Mouse (Mus musculus) left cerebral cortex, postnatal 36 days (tissue): ENCODE measurements around the gene Rbm44. TPM values are rescaled to one million over a fixed set of nuclear protein-coding genes. Genes with fewer than 3 reads are reported as not detected.
A peak's percentile ranks its signal among the peaks of the same experiment; 100 is the strongest.

Source experiments
- DNase-seq, 2 experiments: peaks; one replicate each; pipeline ENCODE4 v3.0.0; 2021 to 2022; ENCODE audit warnings: low spot score in 2 of 2, mixed read lengths in 1 of 2
- intact Hi-C: fragments of 180-260 bp; cut with DNase I; formaldehyde crosslinking; loops from one replicate; pipeline ENCODE4 v1.15.1; 2025
- total RNA-seq, 2 experiments: library from RNA; stranded (reverse); gene quantifications; 2 replicates each; pipeline ENCODE4 v1.2.3; 2021

Gene Rbm44
- total RNA-seq, 2 experiments from 2014 or later, result not detected

DNA sequence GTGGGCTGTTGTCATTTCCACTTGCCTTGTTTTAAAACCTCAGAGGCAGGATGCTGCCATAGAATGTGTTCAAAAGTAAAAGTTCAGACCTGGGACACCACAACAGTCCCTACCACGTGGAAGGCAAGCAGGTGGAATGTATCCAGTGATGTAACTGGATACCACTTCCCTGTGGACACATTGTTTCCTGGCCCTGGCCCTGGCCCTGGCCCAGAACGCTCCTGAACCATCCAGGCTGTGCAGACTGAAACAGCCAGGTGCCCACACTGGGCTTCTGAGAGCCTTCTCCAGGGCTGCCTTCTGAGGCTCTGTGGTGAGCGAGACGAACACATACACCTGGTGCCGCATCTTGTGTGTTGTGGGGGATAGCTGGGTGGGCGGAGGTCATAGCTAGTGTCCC, 60.8 kb downstream of the Rbm44 start:
- intact Hi-C loops, result no loop called here

DNA sequence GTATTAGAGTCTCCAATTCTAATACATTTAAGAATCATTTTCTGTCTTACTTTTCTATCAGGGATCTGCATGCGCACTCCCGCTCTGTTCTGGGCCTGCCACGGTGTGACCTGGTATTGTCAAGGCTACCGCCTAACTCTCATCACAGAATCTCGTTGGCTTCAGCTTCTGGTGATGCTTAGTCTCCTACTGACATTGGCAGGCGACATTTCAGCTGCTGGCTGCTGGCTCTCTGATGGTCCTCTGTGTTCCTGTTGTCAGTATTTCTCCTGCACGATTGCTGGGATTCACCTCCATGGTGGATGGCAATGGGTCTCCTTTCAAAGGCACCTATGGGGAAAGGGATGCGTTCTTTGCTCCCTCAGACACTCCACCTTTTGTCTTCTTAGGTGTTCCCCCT, 61.4 kb downstream of the Rbm44 start:
- DNase-seq, result no peak
- intact Hi-C loops, result no loop called here

More for the DNA sequence above, 60.8 kb downstream of the Rbm44 start:
- DNase-seq, result no peak

DNA sequence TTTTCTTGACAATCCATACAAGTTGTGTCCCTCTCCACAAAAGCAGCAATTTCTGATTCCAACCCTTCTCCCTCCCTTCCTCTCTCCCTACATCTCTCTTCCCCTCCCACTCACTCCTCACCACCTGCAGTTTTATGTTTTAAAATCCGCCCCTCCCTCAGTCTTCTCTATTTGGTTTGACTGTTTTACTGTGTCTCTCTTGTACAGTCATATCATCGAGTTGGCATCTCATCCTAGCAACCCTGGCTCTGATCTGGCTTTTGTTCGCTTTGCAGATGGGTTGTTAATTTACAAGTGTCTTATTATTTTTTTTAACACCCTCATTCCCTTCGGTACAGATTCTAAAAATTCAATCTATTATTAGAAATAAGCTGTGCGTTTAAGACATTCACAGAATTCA, 62.0 kb downstream of the Rbm44 start:
- intact Hi-C loops, result no loop called here
- DNase-seq, result no peak

DNA sequence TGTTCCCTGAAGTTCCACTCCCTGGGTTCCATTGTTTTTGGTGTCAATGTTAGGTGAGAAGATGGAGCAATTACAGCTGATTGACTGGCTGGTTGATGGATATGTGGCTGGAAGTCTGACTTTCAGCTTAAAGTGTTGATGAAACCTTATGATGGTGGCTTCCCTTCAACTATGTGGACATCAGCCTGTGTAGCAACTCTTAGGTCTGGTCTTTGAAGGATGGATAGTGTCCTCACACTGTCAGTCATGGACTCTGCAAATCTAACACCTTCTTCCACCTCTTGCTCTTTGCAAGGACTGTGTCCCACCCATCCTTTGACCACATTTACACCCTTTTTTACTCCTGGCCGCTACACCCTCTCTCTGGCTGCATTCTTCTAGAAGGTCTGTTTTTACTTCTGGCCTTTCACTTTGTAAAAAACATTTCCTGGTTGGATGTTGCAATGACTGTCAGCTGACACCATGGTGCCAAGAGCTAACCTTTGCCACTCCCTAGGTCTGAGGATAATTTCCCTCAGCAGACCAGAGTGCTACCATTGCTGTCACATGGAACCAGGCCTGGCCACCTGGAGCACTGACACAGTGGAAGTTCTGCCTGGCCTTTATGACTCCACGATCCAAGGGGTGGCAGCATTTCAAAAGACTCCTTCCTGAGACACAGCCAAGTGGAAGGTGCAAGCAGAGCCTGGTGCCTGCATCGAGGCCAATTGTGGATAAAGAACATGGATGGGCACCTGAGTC, 62.6 kb downstream of the Rbm44 start:
- intact Hi-C loops, result no loop called here

DNA sequence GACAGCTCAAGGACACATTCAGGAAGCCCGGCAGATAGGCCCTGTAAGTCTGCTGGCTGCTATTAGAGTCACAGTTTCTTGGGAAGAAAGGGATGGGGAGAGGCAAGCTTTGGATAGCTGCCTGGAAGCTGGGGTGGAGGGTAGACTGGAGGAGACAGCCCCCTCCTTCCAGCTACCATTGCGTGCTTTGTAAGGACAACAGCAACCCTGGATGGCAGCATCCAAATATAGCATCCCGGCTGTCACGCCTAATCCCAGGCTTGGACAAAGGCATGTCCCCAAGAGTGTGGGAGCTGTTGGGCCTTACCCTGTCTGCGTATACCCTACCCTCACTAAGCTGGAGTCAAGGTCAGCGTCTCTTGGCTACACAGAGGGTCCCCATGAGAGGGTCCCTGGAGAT, 64.5 kb downstream of the Rbm44 start:
- DNase-seq, result peak; percentile 70 to 72
- intact Hi-C loops, result no loop called here

More for the DNA sequence above, 62.6 kb downstream of the Rbm44 start:
- DNase-seq, result no peak

DNA sequence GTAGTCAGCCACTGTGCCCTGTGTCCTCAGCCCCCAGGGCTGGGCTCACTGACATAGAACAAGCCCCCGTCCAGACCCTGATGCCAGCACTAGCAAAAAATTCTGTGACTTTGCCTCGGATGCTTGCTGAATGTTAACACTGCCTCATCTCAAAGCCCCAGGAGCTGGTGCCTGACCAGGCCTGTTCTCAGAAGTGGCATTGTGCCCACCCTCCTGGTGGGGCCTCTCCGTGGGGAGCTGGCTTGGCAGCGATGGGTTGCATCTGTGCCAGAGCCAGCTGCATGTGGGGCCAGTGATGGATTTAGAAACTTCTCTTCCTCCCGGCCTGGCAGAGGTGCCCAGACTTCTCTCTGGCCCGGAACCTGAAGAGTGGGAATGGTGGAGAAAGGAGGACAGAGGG, 64.9 kb downstream of the Rbm44 start:
- intact Hi-C loops, result loop anchor here (10.0 kb wide), 1 partner anchor 235 kb away; no protein-coding TSS in a partner anchor
- DNase-seq, result peak; percentile 87 to 89

DNA sequence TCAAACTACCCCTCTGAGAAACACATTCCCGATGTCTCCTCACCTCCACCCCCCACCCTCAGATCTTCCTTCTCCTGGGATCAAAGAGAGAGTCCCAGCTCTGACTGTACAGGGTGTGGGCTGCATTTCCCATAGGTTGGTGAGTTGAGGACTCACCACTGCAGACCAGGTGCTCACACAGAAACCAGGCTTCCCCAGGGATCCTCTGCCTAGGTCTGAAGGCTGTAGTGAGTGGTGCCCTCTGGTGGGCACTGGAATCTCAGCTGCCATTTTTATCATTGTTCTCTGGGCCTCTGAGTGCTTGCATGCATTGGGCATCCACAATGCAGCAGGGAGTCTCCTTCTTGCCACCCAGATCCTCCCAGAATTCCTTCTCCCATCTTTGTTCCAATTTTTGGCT, 66.2 kb downstream of the Rbm44 start:
- peak in 1 of 2 experiments; percentile 73 for DNase-seq
- intact Hi-C loops, result loop anchor here (1.0 to 10.0 kb wide), 2 partner anchors 31 to 236 kb away; no protein-coding TSS in a partner anchor

DNA sequence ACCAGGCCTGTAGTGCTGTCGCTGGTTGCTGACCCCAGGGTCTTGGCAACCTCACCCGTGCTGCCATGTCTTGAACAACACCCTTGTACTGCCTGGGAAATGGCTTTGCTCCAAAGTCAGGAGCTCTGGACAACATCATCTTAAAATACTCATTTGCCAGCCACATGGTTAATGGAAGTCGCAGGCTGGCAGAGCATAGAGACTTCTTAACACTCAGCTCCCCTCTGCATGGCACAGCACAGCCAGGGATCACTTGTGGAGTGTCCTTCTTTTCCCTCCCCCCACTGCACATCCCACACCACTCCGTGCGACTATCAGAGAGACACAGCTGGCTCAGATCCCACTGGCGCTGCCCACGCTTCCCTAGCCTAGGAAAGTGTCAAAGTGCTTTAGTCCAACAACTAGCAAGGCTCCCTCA, 66.7 kb downstream of the Rbm44 start:
- intact Hi-C loops, result loop anchor here (1.0 to 10.0 kb wide), 2 partner anchors 31 to 237 kb away; no protein-coding TSS in a partner anchor
- peak in 1 of 2 experiments; percentile 2 for DNase-seq

DNA sequence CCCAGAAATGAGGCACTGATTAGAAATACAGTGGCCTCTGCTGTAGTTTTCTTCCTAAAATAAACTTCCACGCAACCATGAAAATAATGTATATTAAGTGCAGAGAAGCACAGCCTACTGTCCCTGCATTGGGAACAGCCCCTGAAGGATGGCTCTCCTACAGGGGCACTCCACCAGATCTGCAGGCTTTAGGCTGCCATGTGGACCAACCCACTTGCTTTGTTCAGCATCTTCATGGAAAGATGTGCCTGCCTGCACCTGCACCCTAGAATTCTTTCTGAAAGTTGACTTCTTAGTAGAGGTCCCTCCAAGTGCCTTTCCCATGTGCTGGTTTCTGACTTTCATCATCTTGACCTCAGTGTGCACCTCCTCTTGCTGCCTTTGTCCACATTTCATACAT, 70.4 kb downstream of the Rbm44 start:
- intact Hi-C loops, result loop anchor here (10.0 kb wide), 1 partner anchor 240 kb away; no protein-coding TSS in a partner anchor
- no peak for DNase-seq

DNA sequence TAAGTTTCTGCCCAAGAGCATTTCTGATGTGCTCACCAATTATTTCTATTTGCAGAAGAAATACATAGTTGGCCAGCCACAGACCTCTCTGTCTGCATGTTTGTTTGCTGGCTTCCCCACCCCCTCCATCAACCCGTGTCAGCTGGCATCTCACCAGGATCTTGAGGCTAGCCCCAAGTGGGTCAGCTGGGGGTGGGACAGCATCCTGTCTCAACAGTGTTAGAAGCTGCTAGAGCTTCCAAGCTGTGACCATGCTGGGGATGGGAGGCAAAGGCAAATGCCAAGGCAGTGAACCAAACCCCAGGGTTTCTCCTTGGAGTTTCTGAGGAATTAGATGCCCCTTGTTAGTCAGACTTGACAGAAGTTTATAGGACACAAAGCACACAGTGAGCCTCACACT, 71.1 kb downstream of the Rbm44 start:
- intact Hi-C loops, result loop anchor here (10.0 kb wide), 1 partner anchor 241 kb away; no protein-coding TSS in a partner anchor
- no peak for DNase-seq

DNA sequence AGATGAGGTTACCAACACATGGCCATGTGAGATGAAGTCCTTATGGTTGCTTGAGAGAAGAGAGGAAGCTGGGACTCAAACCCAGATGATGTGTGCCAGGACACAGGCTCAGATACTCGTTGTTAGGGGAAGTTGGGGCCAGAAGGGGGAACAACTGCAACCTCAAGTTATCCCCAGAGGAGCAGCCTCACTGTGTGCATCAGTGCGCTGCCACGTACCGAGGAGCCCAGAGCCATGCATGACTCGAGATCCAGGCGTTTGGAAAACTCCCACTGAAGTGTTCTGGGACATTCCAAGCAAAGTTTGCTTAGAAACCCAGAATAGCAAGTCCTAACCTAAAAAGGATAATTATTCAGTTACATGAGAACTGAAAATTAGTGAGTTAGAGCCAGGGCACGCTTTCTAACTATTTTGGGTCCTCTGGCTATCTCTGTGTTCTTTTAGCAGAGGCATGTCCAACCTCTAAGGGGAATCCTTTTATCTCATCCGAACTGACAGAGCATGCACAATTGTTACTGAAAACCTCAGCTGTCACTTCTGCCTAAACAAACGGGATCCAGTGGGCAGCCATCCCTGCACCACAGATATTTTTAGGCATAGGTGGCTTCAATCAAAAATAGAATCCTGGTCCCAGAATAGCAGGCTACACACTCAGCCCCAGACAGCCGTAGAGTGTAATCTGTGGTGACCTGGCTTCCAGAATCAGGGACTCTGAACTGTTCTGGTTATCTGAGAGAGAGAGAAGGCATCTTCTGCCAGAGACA, 71.8 kb downstream of the Rbm44 start:
- intact Hi-C loops, result loop anchor here (10.0 kb wide), 1 partner anchor 242 kb away; no protein-coding TSS in a partner anchor
- DNase-seq, result no peak

DNA sequence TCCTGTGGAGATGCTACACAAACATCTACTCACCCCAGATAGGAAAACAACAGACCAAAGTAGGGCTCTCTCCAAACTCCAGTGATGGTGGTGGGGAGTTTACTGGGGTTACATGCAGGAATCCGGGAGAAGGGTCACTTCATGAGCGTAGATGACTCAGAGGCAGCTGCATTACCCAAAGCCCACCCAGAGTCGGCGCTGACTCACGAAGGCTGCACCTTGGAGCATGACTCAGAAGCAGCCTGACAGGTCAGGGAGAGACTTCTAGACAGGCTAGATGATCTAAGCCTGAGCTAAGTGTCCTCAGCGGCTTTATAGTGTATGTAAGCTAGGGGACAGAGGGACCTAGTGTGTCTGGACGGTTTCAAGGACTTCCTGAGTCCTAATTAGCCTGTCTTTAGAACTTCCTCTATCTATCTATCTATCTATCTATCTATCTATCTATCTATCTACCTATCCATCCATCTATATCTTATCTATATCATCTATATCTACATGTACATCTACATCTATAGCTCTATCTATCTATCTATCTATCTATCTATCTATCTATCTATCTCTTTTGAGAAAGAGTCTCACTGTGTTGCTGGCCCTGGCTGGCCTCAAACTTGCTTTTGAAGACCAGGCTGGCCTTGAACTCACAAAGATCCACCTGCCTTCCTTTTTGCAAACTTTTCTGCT, 74.9 kb downstream of the Rbm44 start:
- DNase-seq, result no peak
- intact Hi-C loops, result loop anchor here (10.0 kb wide), 1 partner anchor 245 kb away; no protein-coding TSS in a partner anchor

DNA sequence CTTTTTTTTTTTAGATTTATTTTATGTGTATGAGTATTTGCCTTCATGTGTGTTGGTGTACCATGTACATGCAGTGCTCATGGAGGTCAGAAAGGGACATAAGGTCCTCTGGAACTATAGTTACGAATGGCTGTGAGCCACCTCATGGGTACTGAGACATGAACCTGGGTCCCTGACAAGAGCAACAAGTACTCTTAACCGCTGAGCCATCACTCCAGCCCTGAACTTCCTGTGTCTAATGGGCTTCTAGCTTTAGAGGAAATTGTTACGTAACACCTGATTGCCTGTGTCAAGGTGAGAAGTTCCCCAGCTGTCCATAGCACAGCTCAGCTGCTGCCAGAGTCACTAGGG, 75.4 kb downstream of the Rbm44 start:
- intact Hi-C loops, result no loop called here
- no peak for DNase-seq

Other genes with a start within 250 kb of the Rbm44 start
- gene Mlph, start 230.0 kb upstream of the Rbm44 start, total RNA-seq, result 1 to 10 TPM in 1 of 2 experiments, under 1 TPM in 1; 0.69 to 1.1 TPM
- gene Prlh, start 192.0 kb upstream of the Rbm44 start, total RNA-seq, result not detected
- gene Rab17, start 175.4 kb upstream of the Rbm44 start, total RNA-seq, result not detected
- 10 to 100 TPM; 56.6 to 78.7 TPM for gene Lrrfip1, start 146.4 kb upstream of the Rbm44 start, total RNA-seq
- 10 to 100 TPM; 52.8 to 56.4 TPM for gene Ramp1, start 34.7 kb downstream of the Rbm44 start, total RNA-seq
- gene Ube2f, start 105.2 kb downstream of the Rbm44 start, total RNA-seq, result 10 to 100 TPM; 51.2 to 57.2 TPM
- gene Scly, start 153.2 kb downstream of the Rbm44 start, total RNA-seq, result 10 to 100 TPM; 20.6 to 23.1 TPM
- gene Espnl, start 177.0 kb downstream of the Rbm44 start, total RNA-seq, result under 1 TPM; 0.30 to 0.34 TPM
- under 1 TPM in 1 of 2 experiments, not detected in 1; 0.29 TPM for gene Klhl30, start 205.9 kb downstream of the Rbm44 start, total RNA-seq
- gene Erfe, start 221.3 kb downstream of the Rbm44 start, total RNA-seq, result under 1 TPM; 0.14 to 0.76 TPM